Mouse (Mus musculus): Measurements from ENCODE around the gene Rere. TPM values are rescaled to one million over a fixed set of nuclear protein-coding genes. Genes with fewer than 3 reads are reported as not detected.

The Rere gene
- polyA plus RNA-seq, 1 experiment from 2014 or later, result 8.3 TPM

DNA sequence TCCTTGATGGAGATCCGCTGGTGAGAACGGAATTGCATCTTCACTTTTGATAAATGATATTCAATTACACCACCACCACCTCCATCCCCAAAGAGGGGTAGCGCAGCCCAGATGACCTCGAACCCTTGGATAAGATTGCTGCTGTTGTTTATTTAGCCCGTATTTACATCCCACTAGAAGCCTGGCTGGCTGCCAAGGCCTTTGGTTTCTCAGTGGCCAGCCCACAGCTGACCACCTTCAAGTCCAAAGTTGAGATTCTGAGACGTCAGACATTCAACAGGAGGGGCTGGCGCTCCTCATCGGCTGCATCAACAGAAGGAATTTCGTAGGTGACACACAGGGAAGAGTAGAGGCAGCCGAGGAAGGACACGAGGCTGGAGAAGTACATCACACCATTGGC lies 347.8 kb downstream of the Rere start:
- H3K27ac ChIP-seq (replicated peaks), result no peak overlapping the region
- H3K4me1 ChIP-seq (replicated peaks; ENCODE audit: control insufficient read depth, insufficient read depth), result no peaks in the 10 kb centered on the region
- H3K9ac ChIP-seq (ENCODE audit: low read length), result no peak overlapping the region
- H3K4me3 ChIP-seq (ENCODE audit: low read depth, low read length), result no peak overlapping the region
- no peak for TF ChIP-seq EP300 (optimal IDR thresholded peaks at IDR 0.05)
- TF ChIP-seq CTCF (IDR thresholded peaks at IDR 0.05; ENCODE audit: low read depth), result no peak
- DNase-seq (ENCODE audit: low spot score) (no peak), ATAC-seq (ENCODE audit: low FRiP score, low TSS enrichment) (no peak)
- H3K27me3 ChIP-seq (ENCODE audit: control insufficient read depth, insufficient read depth, low read length), result no peaks in the 10 kb centered on the region
- no peak overlapping the region for H3K4me2 ChIP-seq (replicated peaks; ENCODE audit: low read depth)
- no peaks in the 10 kb centered on the region for H3K36me3 ChIP-seq (ENCODE audit: control insufficient read depth, insufficient read depth, low read length)
- 49% methylated on average over 11 of the region's 11 CpGs for WGBS
- no peaks in the 10 kb centered on the region for H3K9me3 ChIP-seq (ENCODE audit: control insufficient read depth, low read length)

DNA sequence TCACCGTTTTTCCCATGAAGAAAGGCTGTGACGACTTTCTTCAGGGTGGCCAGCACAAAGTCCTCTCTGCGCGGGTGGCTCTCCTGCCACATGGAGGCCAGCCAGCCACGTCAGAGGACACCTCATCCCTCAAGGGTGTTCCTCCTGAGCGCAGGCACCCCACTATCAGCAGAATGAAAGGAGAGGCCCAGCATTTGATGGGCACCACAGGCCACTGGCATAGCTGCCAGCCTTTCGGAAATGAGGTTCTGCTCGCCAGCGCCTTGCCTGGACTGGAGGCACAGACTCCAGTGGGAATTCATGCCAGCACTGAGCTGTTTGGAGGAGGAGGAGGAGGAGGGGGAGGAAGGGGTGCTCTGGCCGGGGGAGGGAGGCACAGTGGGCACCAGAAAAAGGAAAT lies 354.1 kb downstream of the Rere start:
- ATAC-seq (ENCODE audit: low FRiP score, low TSS enrichment), result no peak
- H3K4me2 ChIP-seq (replicated peaks; ENCODE audit: low read depth), result no peak overlapping the region
- WGBS, result 85% methylated on average over 10 of the region's 10 CpGs
- H3K27ac ChIP-seq (replicated peaks), result no peak overlapping the region
- H3K9me3 ChIP-seq (ENCODE audit: control insufficient read depth, low read length), result no peaks in the 10 kb centered on the region
- TF ChIP-seq EP300 (optimal IDR thresholded peaks at IDR 0.05), result no peak
- TF ChIP-seq CTCF (IDR thresholded peaks at IDR 0.05; ENCODE audit: low read depth), result no peak
- H3K4me1 ChIP-seq (replicated peaks; ENCODE audit: control insufficient read depth, insufficient read depth), result no peaks in the 10 kb centered on the region
- H3K4me3 ChIP-seq (ENCODE audit: low read depth, low read length), result no peak overlapping the region
- no peaks in the 10 kb centered on the region for H3K27me3 ChIP-seq (ENCODE audit: control insufficient read depth, insufficient read depth, low read length)
- no peaks in the 10 kb centered on the region for H3K36me3 ChIP-seq (ENCODE audit: control insufficient read depth, insufficient read depth, low read length)
- H3K9ac ChIP-seq (ENCODE audit: low read length), result no peak overlapping the region
- no peak for DNase-seq (ENCODE audit: low spot score)

DNA sequence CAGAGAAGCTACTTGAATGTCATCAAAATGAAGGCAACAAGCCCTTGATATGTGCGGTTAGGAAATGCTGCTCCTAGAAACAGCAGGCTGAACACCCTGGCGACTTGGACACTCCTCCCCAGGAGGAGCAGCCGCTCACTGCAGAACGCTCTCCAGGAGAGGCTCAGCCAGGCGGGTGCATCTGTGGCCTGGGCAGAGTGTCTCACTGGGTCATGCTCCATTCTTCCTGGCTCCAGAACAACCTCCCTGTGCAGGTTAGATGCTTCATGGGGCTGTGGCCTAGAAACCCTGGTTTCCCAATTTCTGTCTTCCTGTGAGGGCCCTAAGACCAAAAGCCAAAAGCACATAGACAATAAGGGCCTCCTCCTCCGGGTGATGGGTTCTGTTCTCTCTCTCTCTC lies 355.2 kb downstream of the Rere start:
- H3K9ac ChIP-seq (ENCODE audit: low read length), result no peak overlapping the region
- no peak overlapping the region for H3K27ac ChIP-seq (replicated peaks)
- 77% methylated on average over 6 of the region's 6 CpGs for WGBS
- no peaks in the 10 kb centered on the region for H3K36me3 ChIP-seq (ENCODE audit: control insufficient read depth, insufficient read depth, low read length)
- no peaks in the 10 kb centered on the region for H3K4me1 ChIP-seq (replicated peaks; ENCODE audit: control insufficient read depth, insufficient read depth)
- TF ChIP-seq EP300 (optimal IDR thresholded peaks at IDR 0.05), result no peak
- no peak for TF ChIP-seq CTCF (IDR thresholded peaks at IDR 0.05; ENCODE audit: low read depth)
- no peaks in the 10 kb centered on the region for H3K27me3 ChIP-seq (ENCODE audit: control insufficient read depth, insufficient read depth, low read length)
- DNase-seq (ENCODE audit: low spot score), result no peak
- H3K9me3 ChIP-seq (ENCODE audit: control insufficient read depth, low read length), result no peaks in the 10 kb centered on the region
- no peak overlapping the region for H3K4me3 ChIP-seq (ENCODE audit: low read depth, low read length)
- no peak overlapping the region for H3K4me2 ChIP-seq (replicated peaks; ENCODE audit: low read depth)
- ATAC-seq (ENCODE audit: low FRiP score, low TSS enrichment), result no peak

DNA sequence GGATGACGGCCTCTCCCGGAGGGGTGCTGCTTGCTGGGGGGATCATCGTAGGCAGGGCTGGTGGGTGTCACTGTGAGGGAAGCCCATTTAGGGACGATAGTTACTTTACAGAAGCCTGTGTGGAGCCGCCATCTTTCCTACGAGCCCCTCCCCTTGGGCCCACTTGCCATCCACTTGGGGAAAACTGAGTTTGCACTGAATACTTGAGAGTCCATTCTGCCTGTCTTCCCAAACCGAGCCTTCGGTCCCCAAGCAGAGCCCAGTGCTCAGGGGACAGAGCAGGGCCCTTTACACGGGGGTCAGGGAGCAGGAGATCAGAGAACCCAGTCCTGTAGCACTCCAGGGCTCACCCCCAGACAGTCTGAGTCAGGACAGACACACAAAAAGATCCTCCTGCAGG lies 362.9 kb downstream of the Rere start:
- Histone ChIP-seq H3K36me3 (ENCODE audit: control insufficient read depth, insufficient read depth, low read length) (no peaks in the 10 kb centered on the region), H3K27ac (replicated peaks) (no peak overlapping the region), H3K9ac (ENCODE audit: low read length) (no peak overlapping the region), H3K4me1 (replicated peaks; ENCODE audit: control insufficient read depth, insufficient read depth) (no peaks in the 10 kb centered on the region), H3K27me3 (ENCODE audit: control insufficient read depth, insufficient read depth, low read length) (no peaks in the 10 kb centered on the region), H3K4me3 (ENCODE audit: low read depth, low read length) (no peak overlapping the region), H3K4me2 (replicated peaks; ENCODE audit: low read depth) (no peak overlapping the region), H3K9me3 (ENCODE audit: control insufficient read depth, low read length) (no peaks in the 10 kb centered on the region)
- no peak for ATAC-seq (ENCODE audit: low FRiP score, low TSS enrichment)
- no peak for DNase-seq (ENCODE audit: low spot score)
- TF ChIP-seq CTCF (IDR thresholded peaks at IDR 0.05; ENCODE audit: low read depth) (no peak), EP300 (optimal IDR thresholded peaks at IDR 0.05) (no peak)
- 89% methylated on average over 9 of the region's 9 CpGs for WGBS

DNA sequence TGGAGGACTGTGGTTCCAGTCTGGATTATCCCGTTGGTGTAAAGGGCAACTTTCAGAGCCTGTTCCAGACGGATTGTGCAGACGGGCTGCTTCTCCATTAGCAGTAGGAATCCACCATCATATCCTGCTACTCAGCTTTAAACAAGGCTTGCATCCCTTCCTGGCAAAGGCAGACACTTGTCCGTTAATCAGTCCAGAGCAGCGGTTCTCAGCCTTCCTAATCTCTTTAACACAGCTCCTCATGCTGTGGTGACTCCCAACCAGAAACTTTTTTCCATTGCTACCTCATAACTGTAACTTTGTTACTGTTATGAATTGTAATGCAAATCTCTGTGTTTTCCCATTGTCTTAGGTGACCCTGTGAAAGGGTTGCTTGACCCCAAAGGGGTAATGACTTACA lies 367.9 kb downstream of the Rere start:
- WGBS, result 74% methylated on average over 5 of the region's 5 CpGs
- H3K27ac ChIP-seq (replicated peaks), result no peak overlapping the region
- no peak overlapping the region for H3K4me3 ChIP-seq (ENCODE audit: low read depth, low read length)
- H3K27me3 ChIP-seq (ENCODE audit: control insufficient read depth, insufficient read depth, low read length), result no peaks in the 10 kb centered on the region
- TF ChIP-seq CTCF (IDR thresholded peaks at IDR 0.05; ENCODE audit: low read depth) (no peak), EP300 (optimal IDR thresholded peaks at IDR 0.05) (no peak)
- DNase-seq (ENCODE audit: low spot score) (no peak), ATAC-seq (ENCODE audit: low FRiP score, low TSS enrichment) (no peak)
- H3K4me2 ChIP-seq (replicated peaks; ENCODE audit: low read depth), result no peak overlapping the region
- H3K9ac ChIP-seq (ENCODE audit: low read length), result no peak overlapping the region
- H3K9me3 ChIP-seq (ENCODE audit: control insufficient read depth, low read length), result no peaks in the 10 kb centered on the region
- no peaks in the 10 kb centered on the region for H3K4me1 ChIP-seq (replicated peaks; ENCODE audit: control insufficient read depth, insufficient read depth)
- no peaks in the 10 kb centered on the region for H3K36me3 ChIP-seq (ENCODE audit: control insufficient read depth, insufficient read depth, low read length)

DNA sequence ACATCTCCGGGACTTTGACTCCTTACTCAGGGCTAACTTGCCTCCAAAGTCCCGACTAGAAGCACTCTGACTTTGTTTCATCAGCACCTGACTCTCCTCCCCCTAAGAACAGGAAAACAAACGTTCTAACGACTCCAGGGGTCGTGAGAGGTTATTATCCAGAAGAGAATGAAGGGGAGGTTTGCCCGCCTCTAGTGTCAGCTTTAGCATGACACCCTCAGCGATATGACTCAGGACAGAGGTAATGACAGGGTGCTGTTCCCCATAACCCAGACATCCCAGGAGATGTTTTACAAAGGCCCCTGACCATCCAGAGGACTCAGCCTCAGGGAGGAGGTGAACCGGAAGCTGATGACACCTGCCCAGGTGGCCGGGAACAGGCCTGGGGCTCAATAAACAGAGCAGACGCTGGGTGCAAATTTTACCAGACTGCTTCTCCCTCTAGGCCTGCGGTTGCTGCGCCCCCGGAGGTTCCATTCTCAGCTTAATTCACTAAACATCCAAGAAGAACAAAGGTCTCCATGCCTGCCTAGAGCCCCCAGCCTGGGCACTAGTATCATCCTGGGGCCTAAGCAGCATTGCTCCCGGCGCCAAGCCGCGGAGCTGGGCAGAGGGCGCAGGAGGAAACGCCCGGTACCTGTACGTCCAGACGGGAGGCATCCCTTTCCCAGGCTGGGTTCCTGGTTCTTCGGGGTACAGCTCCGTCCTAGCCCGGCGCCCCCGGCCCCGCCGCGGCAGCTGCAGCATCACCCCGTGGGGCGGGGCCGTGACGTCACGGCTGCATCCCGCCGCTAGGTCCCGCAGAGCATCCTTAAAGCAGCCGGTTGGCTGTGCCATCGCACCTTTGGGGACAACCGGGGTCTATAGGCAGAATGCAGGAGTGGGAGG lies 370.2 kb downstream of the Rere start, which contains the start of gene Slc45a1:
Gene Slc45a1, minus strand, starts transcription at position 785 of the 888 bp plus-strand sequence.
- Histone ChIP-seq H3K27me3 (ENCODE audit: control insufficient read depth, insufficient read depth, low read length) (no peaks in the 10 kb centered on the region), H3K4me1 (replicated peaks; ENCODE audit: control insufficient read depth, insufficient read depth) (no peaks in the 10 kb centered on the region), H3K36me3 (ENCODE audit: control insufficient read depth, insufficient read depth, low read length) (no peaks in the 10 kb centered on the region), H3K9ac (ENCODE audit: low read length) (0 out of 2 replicates have a peak within 1 kb of the TSS, but pooled peaks have one; percentile 27), H3K27ac (replicated peaks) (no peak within 1 kb of the TSS), H3K9me3 (ENCODE audit: control insufficient read depth, low read length) (no peaks in the 10 kb centered on the region), H3K4me3 (ENCODE audit: low read depth, low read length) (peak within 1 kb of the TSS; percentile 1; the same call in 1 of the 2 replicates), H3K4me2 (replicated peaks; ENCODE audit: low read depth) (0 out of 2 replicates have a peak within 1 kb of the TSS, but pooled peaks have one; percentile 6)
- TF ChIP-seq EP300 (optimal IDR thresholded peaks at IDR 0.05) (no peak), CTCF (IDR thresholded peaks at IDR 0.05; ENCODE audit: low read depth) (no peak)
- ATAC-seq (ENCODE audit: low FRiP score, low TSS enrichment), result no peak
- DNase-seq (ENCODE audit: low spot score), result no peak
- WGBS, result 9% methylated on average over 41 of the region's 41 CpGs
